Mouse (Mus musculus) frontal cortex, postnatal 10 days (tissue): ENCODE measurements around the gene Btbd6.

Experiments
- DNase-seq, 2 experiments: peaks; one replicate each; pipeline ENCODE4 v3.0.0; 2022; ENCODE audit warnings: low spot score in 2 of 2, mixed read lengths in 1 of 2

The Btbd6 gene

GRCm38 (mm10) chr12:112952926-112953565 is 23.2 kb upstream of the Btbd6 start:
- no peak for DNase-seq

- DNase-seq = peak in 1 of 2 experiments; percentile 68
Measured at GRCm38 (mm10) chr12:112955800-112956199, 20.5 kb upstream of the Btbd6 start.

GRCm38 (mm10) chr12:112958303-112958702 is 18.0 kb upstream of the Btbd6 start:
- no peak for DNase-seq

GRCm38 (mm10) chr12:112959421-112959820 is 16.9 kb upstream of the Btbd6 start:
- no peak for DNase-seq

- DNase-seq = no peak
Measured at GRCm38 (mm10) chr12:112961428-112961827, 14.9 kb upstream of the Btbd6 start.

- no peak for DNase-seq
Measured at GRCm38 (mm10) chr12:112961872-112962271, 14.4 kb upstream of the Btbd6 start.

- no peak for DNase-seq
Measured at GRCm38 (mm10) chr12:112965783-112966182, 10.5 kb upstream of the Btbd6 start.

GRCm38 (mm10) chr12:112968943-112969342 is 7.3 kb upstream of the Btbd6 start:
- DNase-seq = no peak

GRCm38 (mm10) chr12:112969616-112970015 is 6.7 kb upstream of the Btbd6 start:
- DNase-seq = no peak

- DNase-seq = no peak
Measured at GRCm38 (mm10) chr12:112974736-112975135, 1.5 kb upstream of the Btbd6 start.

GRCm38 (mm10) chr12:112977156-112977555 is 874 bp downstream of the Btbd6 start:
- DNase-seq = no peak

GRCm38 (mm10) chr12:112982031-112982430 is 5.7 kb downstream of the Btbd6 start:
- no peak for DNase-seq

GRCm38 (mm10) chr12:112985346-112985745 is 9.1 kb downstream of the Btbd6 start:
- no peak for DNase-seq

GRCm38 (mm10) chr12:112987877-112988276 is 11.6 kb downstream of the Btbd6 start:
- no peak for DNase-seq

GRCm38 (mm10) chr12:112990706-112991405 is 14.6 kb downstream of the Btbd6 start:
- DNase-seq = no peak

GRCm38 (mm10) chr12:112991444-112991843 is 15.2 kb downstream of the Btbd6 start:
- no peak for DNase-seq

- DNase-seq = no peak
Measured at GRCm38 (mm10) chr12:112994153-112994552, 17.9 kb downstream of the Btbd6 start.

GRCm38 (mm10) chr12:112999569-113000293 is 23.4 kb downstream of the Btbd6 start:
- DNase-seq = no peak

GRCm38 (mm10) chr12:113000294-113001132 is 24.2 kb downstream of the Btbd6 start, which contains the start of gene Brf1:
Gene Brf1 (minus strand): TSS chr12:113000704.
- DNase-seq = peak; percentile 89 to 94

GRCm38 (mm10) chr12:113001133-113001474 is 24.8 kb downstream of the Btbd6 start:
- no peak for DNase-seq

- no peak for DNase-seq
Measured at GRCm38 (mm10) chr12:113002667-113003066, 26.4 kb downstream of the Btbd6 start.

- DNase-seq = no peak
Measured at GRCm38 (mm10) chr12:113004011-113004410, 27.7 kb downstream of the Btbd6 start.
